Mouse (Mus musculus) right cerebral cortex, postnatal 14 days (tissue): ENCODE results near the gene Defb3.
"Not testable (repeated sequence)": the region's sequence is repeated elsewhere in the genome, so short reads cannot be mapped to it uniquely, and the experiment has no call there.

Experiments used
- DNase-seq: peaks from one replicate; pipeline ENCODE4 v3.0.0; 2022

Defb3 gene

GRCm38 (mm10) chr8:19293060-19293459 lies at the start of gene Defb3:
Gene Defb3, plus strand, starts transcription at chr8:19293360.
- not testable (repeated sequence) for DNase-seq

GRCm38 (mm10) chr8:19247280-19247679 lies 45.9 kb upstream of the Defb3 start, which contains the start of gene Defb5:
Gene Defb5, plus strand, starts transcription at chr8:19247580.
- no peak for DNase-seq

GRCm38 (mm10) chr8:19258136-19258535 lies 35.0 kb upstream of the Defb3 start:
- no peak for DNase-seq

- no peak for DNase-seq
Measured at GRCm38 (mm10) chr8:19259667-19260066, 33.5 kb upstream of the Defb3 start.

- not testable (repeated sequence) for DNase-seq
Measured at GRCm38 (mm10) chr8:19298361-19298760, 5.2 kb downstream of the Defb3 start.

- no peak for DNase-seq
Measured at GRCm38 (mm10) chr8:19331836-19332235, 38.7 kb downstream of the Defb3 start.
